Mouse (Mus musculus) liver, adult (tissue): ENCODE measurements at regions not wholly inside any gene's neighbourhood (a gene's known extent, or its start where the extent isn't known, plus 50 kb on each side); places are given as distances from the start of the nearest gene placed in this dataset.
A peak's percentile ranks its signal among the peaks of the same experiment; 100 is the strongest.

Source experiments
- GATA4 ChIP-seq: IDR thresholded peaks from 2 replicates; pipeline ENCODE4 v1.6.1; 2014; ENCODE audit warnings: mild to moderate bottlenecking, low read length; ENCODE audit not compliant: insufficient replicate concordance

GRCm38 (mm10) chr2:50635896-50636295 lies 339.3 kb upstream of the Mmadhc start:
- no peak for TF ChIP-seq GATA4

DNA sequence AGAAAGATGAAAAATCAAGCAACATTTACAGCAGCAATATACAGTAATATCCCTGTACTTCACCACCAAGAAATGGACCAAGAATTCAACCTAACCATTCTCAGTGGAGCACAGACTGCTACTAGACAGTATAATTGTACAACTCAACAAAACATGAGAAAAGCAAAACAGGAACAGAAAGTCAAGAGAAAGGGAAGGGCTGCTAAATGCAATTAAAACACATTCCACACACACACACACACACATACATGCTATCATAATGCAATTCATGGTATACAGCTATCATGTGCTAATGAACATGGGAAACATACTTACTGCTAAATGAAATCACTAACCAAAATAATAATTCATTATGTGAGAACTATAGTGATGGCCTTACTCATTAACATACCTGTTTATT lies 335.2 kb upstream of the Mmadhc start:
- no peak for TF ChIP-seq GATA4

GRCm38 (mm10) chr2:50627501-50627900 lies 330.9 kb upstream of the Mmadhc start:
- no peak for TF ChIP-seq GATA4

DNA sequence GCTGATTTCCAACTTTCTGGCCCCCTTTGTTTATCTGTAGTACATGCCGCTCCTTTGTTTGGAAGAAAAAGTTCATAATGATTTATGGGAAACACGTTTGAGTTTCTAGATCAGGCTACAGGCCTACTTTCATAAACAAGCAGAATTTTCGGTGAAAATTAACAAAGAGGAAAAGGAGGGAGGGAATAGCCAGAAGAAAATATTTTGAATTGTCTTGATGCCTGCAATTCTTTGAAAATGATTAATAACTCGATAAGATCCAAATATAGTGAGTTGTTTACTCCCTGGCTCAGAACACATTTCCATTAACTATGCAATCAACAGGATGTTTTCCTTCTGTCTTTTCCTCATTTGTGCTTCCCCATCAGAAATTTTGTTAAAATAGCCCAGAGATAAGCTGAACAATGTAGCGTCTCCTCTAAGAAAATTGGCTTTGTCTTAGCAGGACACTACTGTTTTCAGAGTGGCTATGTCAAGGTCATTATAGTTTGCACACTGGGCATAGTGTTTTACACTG lies 328.7 kb upstream of the Mmadhc start:
- TF ChIP-seq GATA4: peak; percentile 78; the same call in 1 of the 2 replicates

DNA sequence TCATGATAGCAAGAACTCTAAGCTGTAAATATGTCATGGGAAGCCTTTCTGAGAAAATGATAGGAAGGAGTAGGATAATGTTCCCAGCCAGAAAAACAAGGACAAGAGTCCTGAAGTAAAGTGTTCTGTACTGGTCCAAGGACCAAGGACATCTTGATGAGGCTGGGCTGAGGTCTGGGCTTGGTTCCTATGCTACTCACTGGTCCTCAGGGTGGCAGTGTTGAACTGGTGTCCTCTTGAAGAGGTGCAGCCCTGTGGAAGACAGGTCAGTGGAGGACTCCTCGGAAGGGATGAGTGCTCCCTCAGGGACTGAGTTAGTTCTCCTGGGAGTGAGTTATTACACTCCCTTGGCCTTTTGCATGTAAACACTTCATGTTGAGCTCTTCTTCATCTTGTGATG lies 312.5 kb upstream of the Mmadhc start:
- TF ChIP-seq GATA4: no peak

DNA sequence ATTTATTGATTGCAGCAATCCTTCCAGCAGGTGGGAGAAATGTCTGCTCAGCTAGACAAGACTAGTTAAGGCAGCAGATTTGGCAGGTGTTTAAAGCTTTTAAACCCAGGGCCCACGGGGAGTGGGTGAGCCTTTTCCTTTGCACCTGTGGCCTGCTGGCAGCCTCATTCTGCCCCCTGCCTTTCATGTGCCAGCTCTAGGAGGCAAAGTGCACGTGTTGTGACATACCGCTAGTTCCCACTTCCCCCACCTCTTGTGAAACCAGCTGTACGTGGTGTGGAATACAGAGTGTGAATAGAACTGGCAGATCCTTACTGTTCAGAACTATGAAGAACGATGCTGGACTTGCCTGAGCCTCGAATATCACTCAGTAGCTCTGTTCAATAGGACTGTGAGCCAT lies 292.6 kb upstream of the Mmadhc start:
- TF ChIP-seq GATA4: no peak

DNA sequence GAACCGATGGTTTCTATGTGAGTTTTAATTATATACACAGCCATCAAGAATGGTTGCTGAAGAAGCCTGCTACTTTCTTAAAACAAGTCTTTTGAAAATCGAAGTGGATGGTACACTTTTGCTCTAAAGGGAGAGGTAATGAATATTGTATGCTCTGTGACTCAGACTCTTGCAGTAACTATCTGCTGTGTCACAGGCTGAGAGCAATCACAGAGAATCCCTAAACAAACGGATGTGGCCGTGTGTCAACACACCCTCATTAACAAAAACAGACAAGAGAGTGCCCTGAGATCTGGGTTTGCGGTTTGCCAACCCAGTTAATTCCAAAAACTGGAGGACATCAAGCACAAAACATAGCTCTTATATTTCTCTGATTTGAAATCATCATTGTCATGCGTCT lies 292.1 kb upstream of the Mmadhc start:
- TF ChIP-seq GATA4: no peak

DNA sequence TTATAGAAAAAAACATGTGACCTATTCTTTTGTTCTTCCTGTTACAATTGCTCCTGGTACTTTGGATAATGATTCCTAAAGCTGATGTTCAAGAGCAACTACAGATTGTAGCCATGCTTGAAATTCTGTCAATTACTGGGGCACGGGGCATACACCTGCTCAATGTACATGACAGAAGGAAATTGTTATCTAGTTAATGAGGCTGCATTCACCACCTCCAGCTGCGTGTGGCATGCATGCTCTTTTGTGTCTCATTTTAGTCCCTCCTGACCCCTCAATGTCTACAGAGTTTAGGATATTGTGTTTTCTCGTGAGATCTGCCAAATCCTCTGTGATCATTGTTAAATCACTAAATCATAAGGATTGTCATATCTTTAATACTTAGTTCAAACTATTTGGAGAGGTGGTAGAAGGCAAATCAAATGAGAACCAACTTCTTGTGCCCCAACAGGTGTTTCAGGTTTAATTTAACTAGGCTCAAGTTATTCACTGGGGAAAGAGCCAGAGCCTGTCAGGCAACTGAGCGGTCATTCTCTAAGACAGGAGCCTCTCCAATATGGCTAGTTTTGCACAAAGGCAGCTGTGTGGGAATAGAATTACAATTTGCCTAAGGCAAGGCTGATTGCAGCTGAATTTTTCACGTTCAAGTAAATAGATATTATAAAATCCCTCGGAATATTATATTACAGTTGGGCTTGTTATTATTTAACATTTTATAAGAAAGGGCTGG lies 289.9 kb upstream of the Mmadhc start:
- no peak for TF ChIP-seq GATA4

DNA sequence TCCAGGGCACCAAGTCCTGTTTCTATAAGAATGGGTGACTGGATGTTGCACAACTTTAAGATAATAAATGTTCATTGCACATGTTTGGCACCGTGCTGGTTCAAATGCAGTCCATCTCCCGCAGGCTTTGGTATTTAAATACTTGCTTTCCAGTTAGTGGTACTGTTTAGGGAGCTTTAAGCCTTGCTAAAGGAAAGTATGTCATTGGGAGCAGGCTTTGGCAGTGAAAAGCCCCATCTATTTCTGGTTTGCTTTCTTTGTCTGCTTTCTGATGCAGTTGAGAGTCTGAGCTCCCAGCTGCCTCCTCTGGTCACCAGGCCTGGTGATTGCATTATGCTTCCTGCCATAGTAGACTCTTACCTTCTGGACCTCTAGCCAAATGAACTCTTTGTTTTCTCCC lies 283.0 kb upstream of the Mmadhc start:
- no peak for TF ChIP-seq GATA4

DNA sequence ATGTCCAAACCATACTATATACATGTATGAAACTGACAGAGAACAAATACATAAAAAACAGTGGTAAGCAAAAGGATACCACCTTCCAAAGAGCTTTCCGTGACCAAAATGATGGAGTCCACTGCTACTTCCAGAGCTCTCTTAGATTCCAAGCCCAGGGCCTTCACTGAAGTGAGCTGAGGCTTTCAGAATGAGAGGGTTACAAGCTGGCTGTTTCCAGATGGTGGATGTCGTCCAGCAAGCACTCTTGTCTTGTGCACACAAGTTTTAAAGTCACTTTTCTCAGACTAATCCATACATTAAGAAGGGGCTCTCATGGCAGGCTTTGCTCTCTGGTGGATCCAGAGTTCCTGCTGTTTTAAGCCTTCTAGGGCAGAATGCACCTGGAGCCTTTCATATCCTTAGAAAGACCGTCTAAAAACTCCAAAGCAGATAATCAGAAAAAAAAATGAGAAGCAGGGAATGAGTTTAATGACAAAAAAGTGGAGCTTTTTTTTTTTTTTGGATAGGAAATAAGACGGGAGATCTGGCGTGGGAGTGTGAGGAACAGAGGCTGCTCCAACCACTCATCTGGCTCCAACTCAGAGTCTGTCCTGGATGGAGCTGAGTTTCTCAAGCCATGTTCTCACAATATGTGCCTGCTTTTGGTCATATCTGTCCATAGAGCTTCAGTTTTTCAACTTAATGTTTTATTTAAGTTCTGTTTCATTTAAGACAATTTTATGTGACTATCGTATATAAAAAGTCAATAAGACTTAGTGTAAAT lies 281.9 kb upstream of the Mmadhc start:
- TF ChIP-seq GATA4: no peak

DNA sequence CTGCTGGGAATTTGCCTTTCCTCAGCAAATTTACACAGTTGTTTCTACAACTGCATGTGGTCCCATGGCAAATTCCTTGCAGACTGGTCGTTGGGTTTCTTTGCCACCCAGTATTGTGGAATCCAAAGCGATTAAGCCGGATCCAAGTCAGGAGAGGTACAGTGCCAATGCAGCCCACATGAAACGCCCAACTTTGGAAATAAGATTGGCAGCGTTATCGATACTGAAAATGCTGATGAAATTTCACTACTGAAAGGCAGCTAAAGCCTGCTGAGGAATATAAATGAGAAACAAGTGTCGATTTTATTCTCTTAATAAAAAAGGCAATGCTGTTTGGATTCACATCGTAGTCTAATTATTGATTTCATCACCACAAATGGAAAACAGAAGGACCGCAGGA lies 281.1 kb upstream of the Mmadhc start:
- TF ChIP-seq GATA4: no peak

DNA sequence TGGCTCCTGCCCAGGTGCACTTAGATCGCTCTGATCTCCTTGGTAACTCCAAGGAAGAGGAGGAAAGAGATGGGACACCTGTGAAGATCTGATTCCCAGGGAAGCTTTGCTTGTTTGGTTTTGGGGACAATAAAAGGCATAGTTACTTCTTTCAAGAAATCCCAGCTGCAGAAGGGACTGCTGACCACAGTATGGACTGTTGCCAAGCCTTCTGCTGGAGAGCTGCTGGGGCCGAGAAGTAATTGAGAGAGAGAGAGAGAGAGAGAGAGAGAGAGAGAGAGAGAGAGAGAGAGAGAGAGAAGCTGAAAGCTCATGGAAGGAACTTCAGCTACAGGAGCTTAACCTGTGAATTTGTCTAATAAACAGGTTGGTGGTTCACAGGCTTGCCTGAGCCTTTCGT lies 276.9 kb upstream of the Mmadhc start:
- no peak for TF ChIP-seq GATA4

- no peak for TF ChIP-seq GATA4
These were observed 274.4 kb upstream of the Mmadhc start for GRCm38 (mm10) chr2:50571021-50571420.

DNA sequence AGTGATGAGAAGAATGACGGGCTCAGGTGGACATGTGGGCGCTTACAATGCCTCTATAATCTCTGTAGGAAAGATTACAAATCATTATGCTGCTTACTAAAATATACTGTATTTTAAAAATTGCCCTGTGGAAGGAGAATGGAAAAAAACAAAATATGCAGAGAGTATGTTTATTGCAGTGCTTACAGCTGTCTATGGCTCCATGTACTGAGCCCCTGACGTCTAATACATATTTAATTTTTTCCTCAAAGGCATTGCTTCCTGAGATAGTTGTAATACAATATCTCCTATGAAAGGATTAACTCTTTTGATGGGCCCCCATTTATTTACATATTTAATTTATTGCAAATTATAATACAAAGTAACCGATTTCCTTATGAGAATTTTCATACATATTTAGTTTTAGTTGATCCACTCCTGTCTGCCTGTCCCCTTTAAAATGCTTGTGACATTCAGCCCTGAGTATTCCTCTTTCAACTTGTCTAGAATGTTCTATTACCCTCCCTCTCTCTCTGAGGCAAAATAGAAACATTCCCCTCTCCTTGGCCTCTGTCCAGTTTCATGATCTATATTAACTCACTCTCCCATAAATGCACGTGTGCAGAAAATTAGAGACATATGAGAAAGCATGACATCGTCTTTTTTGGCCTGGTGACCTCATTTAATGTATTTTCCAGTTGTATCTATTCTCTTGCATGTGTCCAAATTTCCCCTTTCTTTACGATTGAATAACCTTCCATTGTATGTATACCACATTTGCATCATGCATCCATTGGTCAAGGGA lies 273.1 kb upstream of the Mmadhc start:
- no peak for TF ChIP-seq GATA4

GRCm38 (mm10) chr2:50568777-50569501 lies 272.3 kb upstream of the Mmadhc start:
- TF ChIP-seq GATA4: no peak
